Mouse (Mus musculus): ENCODE results near the gene Far2.

- TF ChIP-seq CTCF (IDR thresholded peaks at IDR 0.05) (no peak), EP300 (IDR thresholded peaks at IDR 0.05) (no peak)
These were observed 180.5 kb downstream of the Far2 start for GRCm38 (mm10) chr6:148227542-148227941.

All from lung, postnatal 0 days (tissue).